Mouse (Mus musculus): ENCODE results near the gene Rab1a.

DNA sequence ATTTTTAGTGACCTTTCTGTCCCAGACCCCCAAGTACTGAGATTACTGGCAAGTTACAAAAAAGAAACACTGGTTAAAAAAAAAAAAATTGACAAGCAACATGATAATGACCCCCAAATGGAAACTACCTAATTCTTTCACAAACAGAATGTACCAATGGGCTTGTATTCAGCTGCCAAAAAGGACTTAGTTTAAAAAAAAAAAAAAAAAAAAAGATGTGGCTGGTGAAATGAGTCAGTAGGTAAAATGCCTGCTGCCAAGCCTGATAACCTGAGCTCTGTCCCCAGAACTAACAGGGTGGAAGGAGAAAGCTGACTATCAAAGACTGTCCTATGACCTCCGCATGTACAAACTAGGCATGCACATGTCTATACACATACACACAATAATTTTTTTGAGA lies 16.0 kb downstream of the Rab1a start:
- TF ChIP-seq CTCF (conservative IDR thresholded peaks at IDR 0.05; ENCODE audit: low read length), result no peak
- TF ChIP-seq NANOG (IDR thresholded peaks at IDR 0.05; ENCODE audit: borderline replicate concordance, low read length), result no peak
